Mouse (Mus musculus) liver, embryonic 15.5 days (tissue): ENCODE measurements around the gene Ly75. TPM values are rescaled to one million over a fixed set of nuclear protein-coding genes. Genes with fewer than 3 reads are reported as not detected.
A peak's percentile ranks its signal among the peaks of the same experiment; 100 is the strongest.

Source experiments
- ATAC-seq: fragments of 200-750 bp; cut with Nextera tagmentation; 2 replicates; pipeline ENCODE4 v1.8.0; 2017; ENCODE audit warnings: moderate number of reproducible peaks, mild to moderate bottlenecking, moderate library complexity; ENCODE audit not compliant: insufficient read depth
- H3K27ac ChIP-seq: fragments of 300-500 bp; sonication (generic); replicated peaks from 2 replicates; pipeline ENCODE4 v1.5.1; 2015; ENCODE audit warnings: mild to moderate bottlenecking, inconsistent platforms
- H3K27me3 ChIP-seq: fragments of 300-500 bp; sonication (generic); 2 replicates; pipeline ENCODE4 v1.6.1; 2015; ENCODE audit warnings: mild to moderate bottlenecking, inconsistent platforms
- H3K36me3 ChIP-seq: fragments of 300-500 bp; sonication (generic); replicated peaks from 2 replicates; pipeline ENCODE4 v1.6.1; 2015; ENCODE audit warnings: moderate library complexity, mild to moderate bottlenecking, inconsistent platforms
- H3K4me1 ChIP-seq: fragments of 300-500 bp; sonication (generic); replicated peaks from 2 replicates; pipeline ENCODE4 v1.6.1; 2015; ENCODE audit warnings: inconsistent platforms
- H3K4me2 ChIP-seq: fragments of 300-500 bp; sonication (generic); 2 replicates; pipeline ENCODE4 v1.6.1; 2015; ENCODE audit warnings: moderate library complexity, mild to moderate bottlenecking, inconsistent platforms
- H3K4me3 ChIP-seq: fragments of 300-500 bp; sonication (generic); replicated peaks from 2 replicates; pipeline ENCODE4 v1.5.1; 2015; ENCODE audit warnings: mild to moderate bottlenecking, inconsistent platforms
- H3K9ac ChIP-seq: fragments of 300-500 bp; sonication (generic); 2 replicates; pipeline ENCODE4 v1.6.1; 2015; ENCODE audit warnings: moderate library complexity, mild to moderate bottlenecking, inconsistent platforms
- H3K9me3 ChIP-seq: fragments of 300-500 bp; sonication (generic); replicated peaks from 2 replicates; pipeline ENCODE4 v1.6.1; 2016; ENCODE audit warnings: inconsistent platforms
- WGBS: fragments of 180-500 bp; shearing (Covaris S2); methylation state at CpG from one replicate; pipeline ENCODE4 v1.1.7; 2015; ENCODE audit warnings: mixed read lengths; ENCODE audit not compliant: insufficient replicate concordance; 5-methylcytosine and 5-hydroxymethylcytosine counted together
- polyA plus RNA-seq: library from polyadenylated mRNA; unstranded; fragments of >200 nt; fragmentation: Nextera tagmentation; extraction: Ambion mirVana; gene quantifications from 2 replicates; pipeline ENCODE4 v1.2.1, GENCODE M21; 2015

The Ly75 gene
- polyA plus RNA-seq: 2.7 and 2.8 TPM in 2 replicates

GRCm38 (mm10) chr2:60382858-60383669, at the start of gene Ly75:
Ly75 (minus strand) TSS chr2:60383303.
- peaks cover 25% of the 10 kb centered on the region for H3K27me3 ChIP-seq
- WGBS: 2% methylated on average over 46 of the region's 46 CpGs
- H3K4me3 ChIP-seq: peak within 1 kb of the TSS; percentile 58
- H3K9ac ChIP-seq: peak within 1 kb of the TSS; percentile 40; the same call in 1 of the 2 replicates
- H3K9me3 ChIP-seq: no peaks in the 10 kb centered on the region
- H3K4me1 ChIP-seq: peaks cover 13% of the 10 kb centered on the region
- peak; percentile 88 for ATAC-seq
- no peaks in the 10 kb centered on the region for H3K36me3 ChIP-seq
- H3K27ac ChIP-seq: 0 out of 2 replicates have a peak within 1 kb of the TSS, but pooled peaks have one; percentile 33
- H3K4me2 ChIP-seq: peak within 1 kb of the TSS; percentile 75

GRCm38 (mm10) chr2:60430315-60431021, 47.4 kb upstream of the Ly75 start:
- Histone ChIP-seq H3K4me3 (no peak overlapping the region), H3K27ac (no peak overlapping the region), H3K9me3 (no peaks in the 10 kb centered on the region), H3K27me3 (no peaks in the 10 kb centered on the region), H3K4me2 (no peak overlapping the region), H3K36me3 (no peaks in the 10 kb centered on the region), H3K4me1 (no peaks in the 10 kb centered on the region), H3K9ac (no peak overlapping the region)
- no peak for ATAC-seq
- WGBS: 61% methylated on average over 8 of the region's 8 CpGs

GRCm38 (mm10) chr2:60418075-60418474, 35.0 kb upstream of the Ly75 start:
- H3K27ac ChIP-seq: no peak overlapping the region
- under 1% methylated on average over 6 of the region's 6 CpGs for WGBS
- 0 out of 2 replicates have a peak, but pooled peaks have one; percentile 37 for ATAC-seq
- H3K4me1 ChIP-seq: 0 out of 2 replicates have a peak, but pooled peaks cover 2% of the 10 kb centered on the region
- H3K9ac ChIP-seq: no peak overlapping the region
- H3K4me2 ChIP-seq: no peak overlapping the region
- H3K27me3 ChIP-seq: no peaks in the 10 kb centered on the region
- H3K4me3 ChIP-seq: no peak overlapping the region
- H3K36me3 ChIP-seq: no peaks in the 10 kb centered on the region
- no peaks in the 10 kb centered on the region for H3K9me3 ChIP-seq

- Histone ChIP-seq H3K36me3 (no peaks in the 10 kb centered on the region), H3K27ac (no peak overlapping the region; the same call in 1 of the 2 replicates), H3K9ac (no peak overlapping the region), H3K27me3 (no peaks in the 10 kb centered on the region), H3K9me3 (no peaks in the 10 kb centered on the region), H3K4me2 (no peak overlapping the region), H3K4me1 (peaks cover 16% of the 10 kb centered on the region; the same call in 1 of the 2 replicates), H3K4me3 (no peak overlapping the region)
- WGBS: 53% methylated on average over 8 of the region's 8 CpGs
- peak; percentile 47 for ATAC-seq
Observed at GRCm38 (mm10) chr2:60414334-60414733, 31.2 kb upstream of the Ly75 start.

- WGBS: 69% methylated on average over 18 of the region's 18 CpGs
- no peak for ATAC-seq
- H3K27ac ChIP-seq: no peak overlapping the region
- no peak overlapping the region for H3K4me3 ChIP-seq
- H3K9ac ChIP-seq: no peak overlapping the region
- H3K27me3 ChIP-seq: no peaks in the 10 kb centered on the region
- H3K36me3 ChIP-seq: no peaks in the 10 kb centered on the region
- no peak overlapping the region for H3K4me2 ChIP-seq
- H3K4me1 ChIP-seq: peaks cover 16% of the 10 kb centered on the region; the same call in 1 of the 2 replicates
- no peaks in the 10 kb centered on the region for H3K9me3 ChIP-seq
Observed at GRCm38 (mm10) chr2:60413006-60413650, 30.0 kb upstream of the Ly75 start.

- Histone ChIP-seq H3K27ac (peak overlapping the region; percentile 53; the same call in 1 of the 2 replicates), H3K4me3 (no peak overlapping the region), H3K9me3 (no peaks in the 10 kb centered on the region), H3K27me3 (no peaks in the 10 kb centered on the region), H3K36me3 (no peaks in the 10 kb centered on the region), H3K4me2 (no peak overlapping the region), H3K4me1 (peaks cover 16% of the 10 kb centered on the region; the same call in 1 of the 2 replicates), H3K9ac (no peak overlapping the region)
- 64% methylated on average over 7 of the region's 7 CpGs for WGBS
- no peak for ATAC-seq
Observed at GRCm38 (mm10) chr2:60411181-60411580, 28.1 kb upstream of the Ly75 start.

- H3K9ac ChIP-seq: no peak overlapping the region
- H3K27me3 ChIP-seq: no peaks in the 10 kb centered on the region
- no peak overlapping the region for H3K4me3 ChIP-seq
- H3K4me1 ChIP-seq: peaks cover 16% of the 10 kb centered on the region; the same call in 1 of the 2 replicates
- ATAC-seq: peak; percentile 82
- no peak overlapping the region; the same call in 1 of the 2 replicates for H3K4me2 ChIP-seq
- no peaks in the 10 kb centered on the region for H3K36me3 ChIP-seq
- H3K9me3 ChIP-seq: no peaks in the 10 kb centered on the region
- H3K27ac ChIP-seq: peak overlapping the region; percentile 65
- 58% methylated on average over 11 of the region's 11 CpGs for WGBS
Observed at GRCm38 (mm10) chr2:60409989-60410763, 27.1 kb upstream of the Ly75 start.

- no peaks in the 10 kb centered on the region for H3K36me3 ChIP-seq
- H3K9ac ChIP-seq: no peak overlapping the region
- no peaks in the 10 kb centered on the region for H3K9me3 ChIP-seq
- no peak overlapping the region for H3K4me3 ChIP-seq
- no peaks in the 10 kb centered on the region for H3K27me3 ChIP-seq
- H3K27ac ChIP-seq: no peak overlapping the region
- H3K4me1 ChIP-seq: peaks cover 16% of the 10 kb centered on the region; the same call in 1 of the 2 replicates
- no peak overlapping the region for H3K4me2 ChIP-seq
- no peak for ATAC-seq
- 68% methylated on average over 6 of the region's 6 CpGs for WGBS
Observed at GRCm38 (mm10) chr2:60409194-60409593, 26.1 kb upstream of the Ly75 start.

GRCm38 (mm10) chr2:60407387-60407786, 24.3 kb upstream of the Ly75 start:
- no peaks in the 10 kb centered on the region for H3K36me3 ChIP-seq
- no peak overlapping the region for H3K4me2 ChIP-seq
- H3K9me3 ChIP-seq: no peaks in the 10 kb centered on the region
- peaks cover 8% of the 10 kb centered on the region; the same call in 1 of the 2 replicates for H3K4me1 ChIP-seq
- WGBS: 50% methylated on average over 2 of the region's 2 CpGs
- no peak overlapping the region for H3K9ac ChIP-seq
- no peak for ATAC-seq
- H3K27ac ChIP-seq: no peak overlapping the region
- no peak overlapping the region for H3K4me3 ChIP-seq
- no peaks in the 10 kb centered on the region for H3K27me3 ChIP-seq

- Histone ChIP-seq H3K9me3 (no peaks in the 10 kb centered on the region), H3K9ac (no peak overlapping the region), H3K4me1 (0 out of 2 replicates have a peak, but pooled peaks cover 8% of the 10 kb centered on the region), H3K27ac (no peak overlapping the region), H3K36me3 (no peaks in the 10 kb centered on the region), H3K27me3 (no peaks in the 10 kb centered on the region), H3K4me3 (no peak overlapping the region), H3K4me2 (no peak overlapping the region)
- WGBS: 59% methylated on average over 5 of the region's 5 CpGs
- ATAC-seq: no peak
Observed at GRCm38 (mm10) chr2:60405431-60405830, 22.3 kb upstream of the Ly75 start.
